Mouse (Mus musculus) olfactory bulb, adult 2 months (tissue): Measurements from ENCODE around the gene Vps39. TPM values are rescaled to one million over a fixed set of nuclear protein-coding genes. Genes with fewer than 3 reads are reported as not detected.
A peak's percentile ranks its signal among the peaks of the same experiment; 100 is the strongest.

ENCODE experiments used
- H3K27ac ChIP-seq: fragments of 200-500 bp; 2 replicates; pipeline ENCODE4 v1.5.1; 2012; ENCODE audit warnings: low read depth, low read length; ENCODE audit not compliant: insufficient read depth
- H3K4me1 ChIP-seq: fragments of 200-500 bp; 2 replicates; pipeline ENCODE4 v1.6.1; 2012; ENCODE audit warnings: low read length; ENCODE audit not compliant: control insufficient read depth, insufficient read depth
- H3K4me3 ChIP-seq: fragments of 200-500 bp; 2 replicates; pipeline ENCODE4 v1.5.1; 2012; ENCODE audit warnings: mild to moderate bottlenecking, low read depth, low read length, moderate library complexity; ENCODE audit not compliant: insufficient read depth
- CTCF ChIP-seq: fragments of 200-500 bp; IDR thresholded peaks from 2 replicates; pipeline ENCODE4 v1.5.1; 2012; ENCODE audit warnings: low read depth, mild to moderate bottlenecking, low read length, moderate library complexity; ENCODE audit not compliant: insufficient read depth
- POLR2A ChIP-seq: fragments of 200-500 bp; IDR thresholded peaks from 2 replicates; pipeline ENCODE4 v1.6.1; 2012; ENCODE audit warnings: mild to moderate bottlenecking, low read depth, low read length, moderate library complexity; ENCODE audit not compliant: insufficient read depth
- WGBS: fragments of 180-500 bp; shearing (Covaris S2); methylation state at CpG from one replicate; pipeline ENCODE4 v1.1.7; 2018; 5-methylcytosine and 5-hydroxymethylcytosine counted together
- polyA plus RNA-seq: library from polyadenylated mRNA; stranded (reverse); fragments of >200 nt; gene quantifications from 2 replicates; pipeline ENCODE4 v1.2.4, GENCODE M21; 2012; ENCODE audit warnings: low replicate concordance; ENCODE audit not compliant: missing spikeins, insufficient read depth, insufficient read length

Gene Vps39
- polyA plus RNA-seq = 75.0 TPM in 1 of 2 replicates, not detected in the other

GRCm38 (mm10) chr2:120352682-120353646, at the start of gene Vps39:
Vps39 (minus strand) TSS chr2:120353137.
- Histone ChIP-seq H3K27ac (no peak within 1 kb of the TSS), H3K4me1 (peaks cover 9% of the 10 kb centered on the region), H3K4me3 (peak within 1 kb of the TSS; percentile 82)
- TF ChIP-seq CTCF (no peak), POLR2A (peak; percentile 64)
- 12% methylated on average over 44 of the region's 44 CpGs for WGBS

DNA sequence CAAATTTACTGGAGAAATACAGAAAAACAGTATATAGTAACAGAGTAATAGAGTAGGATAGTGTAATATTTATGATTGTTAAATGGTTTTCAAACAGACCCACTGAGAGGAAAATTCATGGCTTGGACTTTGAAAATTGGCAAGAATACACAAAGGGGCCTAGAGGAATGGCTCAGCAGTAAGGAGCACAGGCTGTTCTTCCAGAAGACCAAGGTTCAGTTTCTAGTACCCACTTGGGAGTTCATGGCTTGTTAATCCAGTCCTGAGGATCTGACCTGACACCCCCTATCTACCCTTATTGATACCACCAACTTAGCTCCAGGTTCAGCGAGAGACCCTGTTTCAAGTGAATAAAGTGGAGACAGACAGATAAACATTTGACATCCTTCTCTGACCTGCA, 45.0 kb upstream of the Vps39 start:
- TF ChIP-seq POLR2A (no peak), CTCF (no peak)
- H3K27ac ChIP-seq = no peak overlapping the region
- 97% methylated on average over 1 of the region's 1 CpGs for WGBS

GRCm38 (mm10) chr2:120392406-120392805, 39.5 kb upstream of the Vps39 start:
- TF ChIP-seq POLR2A (no peak), CTCF (no peak)
- H3K4me1 ChIP-seq = no peaks in the 10 kb centered on the region
- no peak overlapping the region for H3K4me3 ChIP-seq
- no peak overlapping the region for H3K27ac ChIP-seq

More for the DNA sequence above, 45.0 kb upstream of the Vps39 start:
- Histone ChIP-seq H3K4me1 (peaks cover 3% of the 10 kb centered on the region; the same call in 1 of the 2 replicates), H3K4me3 (no peak overlapping the region)

DNA sequence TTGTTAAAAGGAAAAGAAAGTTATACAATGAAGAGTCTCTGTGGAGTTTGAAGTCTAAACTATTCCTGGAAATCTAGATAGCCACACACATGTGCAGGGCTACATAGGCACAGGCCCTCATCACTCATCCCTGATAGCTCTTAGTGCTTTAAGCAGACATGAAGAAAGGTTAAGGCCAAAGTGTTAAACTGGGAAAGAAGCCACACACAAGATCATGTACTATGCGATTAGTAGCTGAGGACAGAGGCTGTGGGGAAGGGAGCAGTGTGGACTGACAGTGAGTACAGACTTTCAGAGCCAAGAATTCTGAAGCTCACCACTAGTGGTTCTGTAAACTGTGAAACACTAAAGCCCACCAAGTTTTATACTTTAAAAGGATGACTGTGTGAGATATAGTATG, 38.0 kb upstream of the Vps39 start:
- H3K27ac ChIP-seq = no peak overlapping the region
- WGBS = 100% methylated on average over 1 of the region's 1 CpGs
- TF ChIP-seq POLR2A (no peak), CTCF (no peak)
- no peaks in the 10 kb centered on the region for H3K4me1 ChIP-seq
- H3K4me3 ChIP-seq = no peak overlapping the region

DNA sequence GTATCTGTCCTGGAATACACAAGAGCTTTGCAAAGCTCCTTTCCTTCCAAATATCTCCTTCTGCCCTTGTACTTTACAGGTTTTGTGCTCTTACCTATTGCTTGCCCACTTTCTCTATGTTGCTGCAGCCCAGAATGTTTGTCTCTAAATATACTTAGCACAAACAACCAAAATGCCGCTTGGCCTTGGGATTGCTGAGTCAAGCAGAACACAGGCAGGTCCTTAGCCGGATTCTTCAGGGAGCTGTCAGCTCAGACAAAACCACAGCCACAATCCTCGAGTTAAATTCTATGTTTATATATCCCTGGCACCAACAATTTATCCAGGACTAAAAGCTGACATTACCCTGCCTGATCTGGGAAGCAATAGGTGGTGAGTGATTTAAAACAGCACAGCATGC, 36.4 kb upstream of the Vps39 start:
- no peak overlapping the region for H3K27ac ChIP-seq
- TF ChIP-seq CTCF (no peak), POLR2A (no peak)
- no peak overlapping the region for H3K4me3 ChIP-seq
- 58% methylated on average over 3 of the region's 3 CpGs for WGBS
- no peaks in the 10 kb centered on the region for H3K4me1 ChIP-seq

GRCm38 (mm10) chr2:120387291-120387690, 34.4 kb upstream of the Vps39 start:
- H3K4me1 ChIP-seq = no peaks in the 10 kb centered on the region
- H3K4me3 ChIP-seq = no peak overlapping the region
- TF ChIP-seq POLR2A = no peak
- no peak for TF ChIP-seq CTCF
- 92% methylated on average over 1 of the region's 1 CpGs for WGBS
- H3K27ac ChIP-seq = no peak overlapping the region

DNA sequence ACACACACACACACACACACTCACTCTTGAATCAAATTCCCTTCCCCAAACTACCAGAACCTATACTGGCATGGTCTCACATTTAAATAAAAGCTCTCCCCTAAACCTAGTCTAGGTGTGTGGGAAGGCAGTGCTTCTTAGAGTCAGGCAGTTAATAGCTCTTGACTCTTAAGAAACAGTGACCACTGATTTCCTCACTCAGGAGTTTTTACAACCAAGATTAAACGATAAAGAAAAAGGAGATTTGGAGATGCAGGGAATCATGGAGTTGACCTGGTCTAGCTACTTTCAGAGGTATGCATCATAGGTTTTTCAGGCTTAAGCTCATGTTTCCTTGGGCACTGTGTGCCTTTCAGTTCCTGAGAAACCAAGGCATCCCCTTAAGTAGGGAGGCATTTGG, 33.3 kb upstream of the Vps39 start:
- no peak overlapping the region for H3K27ac ChIP-seq
- no peaks in the 10 kb centered on the region for H3K4me1 ChIP-seq
- TF ChIP-seq POLR2A = no peak
- WGBS = 100% methylated on average over 1 of the region's 1 CpGs
- no peak overlapping the region for H3K4me3 ChIP-seq

DNA sequence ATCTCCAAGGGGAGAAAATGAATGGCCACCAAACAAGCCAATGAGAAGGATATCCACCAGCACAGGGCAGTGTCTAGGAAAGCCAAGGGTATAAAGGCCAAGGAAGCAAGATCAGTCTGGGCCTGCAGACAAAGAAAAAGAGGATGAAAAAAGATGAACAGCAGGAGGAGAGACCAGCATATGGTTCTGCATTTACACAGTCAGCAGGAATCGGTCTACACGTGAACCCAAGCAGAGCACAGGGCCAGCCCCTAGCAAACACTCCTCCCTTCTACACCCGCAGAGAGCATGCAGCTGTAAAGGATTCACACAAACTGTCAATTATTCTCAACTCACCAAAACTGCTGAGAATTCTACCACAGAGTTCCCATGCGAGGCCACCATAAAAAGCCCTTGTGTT, 20.9 kb upstream of the Vps39 start:
- 64% methylated on average over 4 of the region's 4 CpGs for WGBS
- H3K4me3 ChIP-seq = no peak overlapping the region

GRCm38 (mm10) chr2:120367416-120368207, 14.7 kb upstream of the Vps39 start:
- WGBS = 96% methylated on average over 4 of the region's 4 CpGs
- no peaks in the 10 kb centered on the region for H3K4me1 ChIP-seq
- H3K27ac ChIP-seq = no peak overlapping the region
- H3K4me3 ChIP-seq = no peak overlapping the region
- TF ChIP-seq POLR2A = no peak
- TF ChIP-seq CTCF = no peak

More for the DNA sequence above, 20.9 kb upstream of the Vps39 start:
- Histone ChIP-seq H3K4me1 (no peaks in the 10 kb centered on the region), H3K27ac (no peak overlapping the region)
- TF ChIP-seq CTCF = no peak
- TF ChIP-seq POLR2A = no peak

GRCm38 (mm10) chr2:120366501-120366900, 13.6 kb upstream of the Vps39 start:
- no peak overlapping the region for H3K27ac ChIP-seq
- no peak for TF ChIP-seq POLR2A
- TF ChIP-seq CTCF = no peak
- H3K4me1 ChIP-seq = no peaks in the 10 kb centered on the region
- H3K4me3 ChIP-seq = no peak overlapping the region
- 94% methylated on average over 3 of the region's 3 CpGs for WGBS
